Mouse (Mus musculus): ENCODE data around the gene Tor1a. TPM values are rescaled to one million over a fixed set of nuclear protein-coding genes. Genes with fewer than 3 reads are reported as not detected.

Gene Tor1a
- total RNA-seq, 1 experiment, result 73.6 TPM

DNA sequence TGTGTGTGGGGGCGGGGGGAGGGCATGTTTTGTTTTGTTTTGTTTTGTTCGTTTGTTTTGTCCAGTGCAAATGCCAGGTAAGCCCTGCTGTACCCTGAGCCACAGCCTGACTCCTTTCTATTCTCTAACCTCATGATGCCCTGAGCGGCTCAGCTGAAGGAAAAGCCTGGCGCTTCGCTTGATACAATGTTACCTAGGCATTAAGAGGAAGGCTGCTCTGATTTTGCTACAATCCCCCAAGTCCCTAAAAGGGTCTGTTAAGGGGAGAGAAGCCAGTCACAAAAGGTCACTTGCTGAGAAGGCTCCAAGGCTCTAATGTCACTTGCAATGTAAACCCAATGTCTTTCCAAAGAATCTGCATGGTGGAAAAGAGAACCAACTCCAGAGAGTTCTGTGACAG is 52.4 kb downstream of the Tor1a start:
- in situ Hi-C loops (cut with MboI; ENCODE audit: low sequenced_read_pairs in 2 of 2, unreplicated experiment in 2 of 2), result no loop called here
- no peak overlapping the region for H3K27ac ChIP-seq (ENCODE audit: insufficient read depth, low read depth, low read length, poor library complexity, severe bottlenecking)

DNA sequence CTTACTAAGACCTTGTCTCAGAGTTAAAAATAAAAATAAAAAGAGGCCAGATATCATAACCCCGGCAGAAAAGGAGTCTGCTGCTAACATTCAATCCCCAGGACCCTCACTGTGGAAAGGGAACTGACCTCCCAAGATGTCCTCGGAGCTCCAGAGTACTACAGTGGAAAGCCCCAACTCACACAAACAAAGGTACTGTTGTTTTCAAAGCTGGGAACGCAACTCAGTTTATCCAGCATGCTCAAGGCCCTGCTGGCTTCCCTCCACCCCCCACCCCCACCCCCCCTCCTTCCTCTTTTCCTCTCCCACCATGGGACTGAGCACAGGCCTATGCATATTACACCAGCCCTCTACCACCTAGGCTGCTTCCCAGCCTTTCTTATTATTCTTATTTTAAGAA is 52.9 kb downstream of the Tor1a start:
- H3K4me3 ChIP-seq (ENCODE audit: insufficient read depth in 1 of 2, low read depth in 1 of 2, low read length in 2 of 2, poor library complexity in 1 of 2, severe bottlenecking in 1 of 2), result no peak overlapping the region
- H3K36me3 ChIP-seq (ENCODE audit: control insufficient read depth, insufficient read depth, low read length, poor library complexity, severe bottlenecking), result no peaks in the 10 kb centered on the region
- H3K9me3 ChIP-seq (ENCODE audit: control insufficient read depth, insufficient read depth, low read depth, low read length), result no peaks in the 10 kb centered on the region
- no peak for TF ChIP-seq ZC3H11A (IDR thresholded peaks at IDR 0.05; ENCODE audit: borderline replicate concordance, low read depth, low read length)
- DNase-seq (ENCODE audit: low read depth, low spot score), result no peak
- in situ Hi-C loops (cut with MboI; ENCODE audit: low sequenced_read_pairs in 2 of 2, unreplicated experiment in 2 of 2), result no loop called here
- H3K9ac ChIP-seq (ENCODE audit: insufficient read depth, low read depth, low read length, poor library complexity, severe bottlenecking), result no peak overlapping the region
- H3K4me1 ChIP-seq (ENCODE audit: control insufficient read depth in 2 of 2, insufficient read depth in 2 of 2, low read length in 2 of 2, poor library complexity in 1 of 2), result peaks cover 4 to 21% of the 10 kb centered on the region in 2 experiments; a peak in 3 of 4 replicates
- no peak overlapping the region for H3K27ac ChIP-seq (ENCODE audit: insufficient read depth, low read depth, low read length, poor library complexity, severe bottlenecking)

More for the DNA sequence above, 52.4 kb downstream of the Tor1a start:
- peaks cover 4 to 21% of the 10 kb centered on the region in 2 experiments; a peak in 3 of 4 replicates for H3K4me1 ChIP-seq (ENCODE audit: control insufficient read depth in 2 of 2, insufficient read depth in 2 of 2, low read length in 2 of 2, poor library complexity in 1 of 2)
- no peak overlapping the region for H3K9ac ChIP-seq (ENCODE audit: insufficient read depth, low read depth, low read length, poor library complexity, severe bottlenecking)
- H3K36me3 ChIP-seq (ENCODE audit: control insufficient read depth, insufficient read depth, low read length, poor library complexity, severe bottlenecking), result no peaks in the 10 kb centered on the region
- no peaks in the 10 kb centered on the region for H3K9me3 ChIP-seq (ENCODE audit: control insufficient read depth, insufficient read depth, low read depth, low read length)
- TF ChIP-seq CHD2 (IDR thresholded peaks at IDR 0.05; ENCODE audit: low read depth, low read length) (no peak), ZNF384 (IDR thresholded peaks at IDR 0.05; ENCODE audit: low read depth, low read length) (no peak), HCFC1 (IDR thresholded peaks at IDR 0.05; ENCODE audit: borderline replicate concordance, insufficient read depth, low read length) (no peak), ZC3H11A (IDR thresholded peaks at IDR 0.05; ENCODE audit: borderline replicate concordance, low read depth, low read length) (no peak), MAFK (IDR thresholded peaks at IDR 0.05; ENCODE audit: insufficient read depth, low read depth, low read length) (no peak)
- no peak for DNase-seq (ENCODE audit: low read depth, low spot score)
- H3K4me3 ChIP-seq (ENCODE audit: insufficient read depth in 1 of 2, low read depth in 1 of 2, low read length in 2 of 2, poor library complexity in 1 of 2, severe bottlenecking in 1 of 2), result no peak overlapping the region

DNA sequence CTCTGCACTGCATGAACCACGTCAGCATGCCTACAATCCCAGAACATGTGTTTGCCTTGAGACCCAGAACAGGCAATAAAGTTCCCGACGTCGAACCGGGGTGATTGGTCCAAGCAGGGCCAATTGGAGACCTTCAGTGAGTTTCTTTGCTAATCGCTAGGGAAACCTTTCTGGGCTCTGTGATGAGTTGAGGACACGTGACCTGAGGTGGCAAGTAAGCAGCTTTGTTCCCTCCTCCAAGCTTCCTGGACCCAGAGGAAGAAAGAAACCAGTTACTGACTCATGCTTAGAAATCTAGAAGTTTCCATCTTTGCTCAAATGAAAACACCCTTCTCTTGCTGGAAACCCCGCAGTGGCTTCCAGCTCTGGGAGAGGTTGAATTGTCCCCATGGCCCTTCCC is 54.7 kb downstream of the Tor1a start:
- in situ Hi-C loops (cut with MboI; ENCODE audit: low sequenced_read_pairs in 2 of 2, unreplicated experiment in 2 of 2), result no loop called here
- Histone ChIP-seq H3K4me1 (ENCODE audit: control insufficient read depth in 2 of 2, insufficient read depth in 2 of 2, low read length in 2 of 2, poor library complexity in 1 of 2) (peaks cover under 1 to 10% of the 10 kb centered on the region in 2 experiments; a peak in 3 of 4 replicates), H3K4me3 (ENCODE audit: insufficient read depth in 1 of 2, low read depth in 1 of 2, low read length in 2 of 2, poor library complexity in 1 of 2, severe bottlenecking in 1 of 2) (no peak overlapping the region), H3K36me3 (ENCODE audit: control insufficient read depth, insufficient read depth, low read length, poor library complexity, severe bottlenecking) (no peaks in the 10 kb centered on the region), H3K9me3 (ENCODE audit: control insufficient read depth, insufficient read depth, low read depth, low read length) (no peaks in the 10 kb centered on the region), H3K27ac (ENCODE audit: insufficient read depth, low read depth, low read length, poor library complexity, severe bottlenecking) (no peak overlapping the region), H3K9ac (ENCODE audit: insufficient read depth, low read depth, low read length, poor library complexity, severe bottlenecking) (no peak overlapping the region)
- no peak for TF ChIP-seq ZNF384 (IDR thresholded peaks at IDR 0.05; ENCODE audit: low read depth, low read length)
- TF ChIP-seq ZC3H11A (IDR thresholded peaks at IDR 0.05; ENCODE audit: borderline replicate concordance, low read depth, low read length), result no peak
- TF ChIP-seq MAFK (IDR thresholded peaks at IDR 0.05; ENCODE audit: insufficient read depth, low read depth, low read length), result no peak
- no peak for TF ChIP-seq HCFC1 (IDR thresholded peaks at IDR 0.05; ENCODE audit: borderline replicate concordance, insufficient read depth, low read length)
- TF ChIP-seq CHD2 (IDR thresholded peaks at IDR 0.05; ENCODE audit: low read depth, low read length), result no peak
- no peak for DNase-seq (ENCODE audit: low read depth, low spot score)

DNA sequence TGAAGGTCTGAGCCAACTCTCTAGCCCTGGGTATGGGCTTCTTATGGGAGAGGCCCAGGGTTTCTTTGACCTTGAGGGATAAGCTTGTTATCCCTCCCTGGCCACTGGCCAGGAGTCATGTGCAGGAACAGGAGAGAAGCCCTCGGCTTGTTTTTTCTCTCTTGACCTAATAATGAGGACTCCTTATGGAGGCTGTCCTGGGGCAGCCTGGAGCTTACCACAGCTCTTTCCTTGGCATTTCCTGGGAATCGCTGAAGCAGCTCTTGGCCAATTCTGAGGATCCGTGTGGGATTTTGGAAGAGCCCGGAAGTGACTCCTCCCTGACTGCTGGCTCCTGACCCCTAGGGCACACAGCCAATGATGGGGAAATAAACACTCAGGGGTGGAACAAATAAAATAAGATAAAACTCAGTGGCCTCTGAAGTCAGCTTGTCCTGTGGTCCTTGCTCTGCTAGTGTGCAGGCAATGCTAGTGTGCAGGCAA is 55.4 kb downstream of the Tor1a start:
- no peak for DNase-seq (ENCODE audit: low read depth, low spot score)
- Histone ChIP-seq H3K27ac (ENCODE audit: insufficient read depth, low read depth, low read length, poor library complexity, severe bottlenecking) (no peak overlapping the region), H3K36me3 (ENCODE audit: control insufficient read depth, insufficient read depth, low read length, poor library complexity, severe bottlenecking) (no peaks in the 10 kb centered on the region), H3K4me3 (ENCODE audit: insufficient read depth in 1 of 2, low read depth in 1 of 2, low read length in 2 of 2, poor library complexity in 1 of 2, severe bottlenecking in 1 of 2) (no peak overlapping the region), H3K9me3 (ENCODE audit: control insufficient read depth, insufficient read depth, low read depth, low read length) (no peaks in the 10 kb centered on the region), H3K9ac (ENCODE audit: insufficient read depth, low read depth, low read length, poor library complexity, severe bottlenecking) (no peak overlapping the region), H3K4me1 (ENCODE audit: control insufficient read depth in 2 of 2, insufficient read depth in 2 of 2, low read length in 2 of 2, poor library complexity in 1 of 2) (peaks cover 0 to 10% of the 10 kb centered on the region in 2 experiments; a peak in 2 of 4 replicates)
- no peak for TF ChIP-seq MAFK (IDR thresholded peaks at IDR 0.05; ENCODE audit: insufficient read depth, low read depth, low read length)
- TF ChIP-seq CHD2 (IDR thresholded peaks at IDR 0.05; ENCODE audit: low read depth, low read length), result no peak
- TF ChIP-seq HCFC1 (IDR thresholded peaks at IDR 0.05; ENCODE audit: borderline replicate concordance, insufficient read depth, low read length), result no peak
- TF ChIP-seq ZC3H11A (IDR thresholded peaks at IDR 0.05; ENCODE audit: borderline replicate concordance, low read depth, low read length), result no peak
- no peak for TF ChIP-seq ZNF384 (IDR thresholded peaks at IDR 0.05; ENCODE audit: low read depth, low read length)
- in situ Hi-C loops (cut with MboI; ENCODE audit: low sequenced_read_pairs in 2 of 2, unreplicated experiment in 2 of 2), result no loop called here

Other genes with a start within 250 kb of the Tor1a start
- 1.9 and 2.6 TPM in 2 replicates for gene 1700001O22Rik, start 164.3 kb downstream of the Tor1a start, total RNA-seq (2012; rRNA removed)
- 47.3 and 55.2 TPM in 2 replicates for gene Ntmt1, start 160.1 kb downstream of the Tor1a start, total RNA-seq (2012; rRNA removed)
- 73.6 and 88.1 TPM in 2 replicates for gene Asb6, start 137.6 kb downstream of the Tor1a start, total RNA-seq (2012; rRNA removed)
- gene Prrx2, start 133.0 kb downstream of the Tor1a start, total RNA-seq (2012; rRNA removed), result 8.7 and 16.2 TPM in 2 replicates
- 25.5 and 30.3 TPM in 2 replicates for gene Ptges, start 38.1 kb downstream of the Tor1a start, total RNA-seq (2012; rRNA removed)
- 67.8 and 73.5 TPM in 2 replicates for gene Tor1b, start 15.0 kb downstream of the Tor1a start, total RNA-seq (2012; rRNA removed)
- 36.6 and 48.8 TPM in 2 replicates for gene BC005624, start 14.3 kb upstream of the Tor1a start, total RNA-seq (2012; rRNA removed)
- gene Usp20, start 14.3 kb upstream of the Tor1a start, total RNA-seq (2012; rRNA removed), result 8.5 and 12.8 TPM in 2 replicates
- gene Fnbp1, start 174.1 kb upstream of the Tor1a start, total RNA-seq (2012; rRNA removed), result 15.1 and 16.5 TPM in 2 replicates
- gene Gpr107, start 184.4 kb upstream of the Tor1a start, total RNA-seq (2012; rRNA removed), result 111 and 156 TPM in 2 replicates

All from ES-E14 (cell line).